Mouse (Mus musculus) embryonic facial prominence, embryonic 15.5 days (tissue): ENCODE data around the gene Bcor. TPM values are rescaled to one million over a fixed set of nuclear protein-coding genes. Genes with fewer than 3 reads are reported as not detected.
A peak's percentile ranks its signal among the peaks of the same experiment; 100 is the strongest.

ENCODE experiments used
- ATAC-seq: fragments of 200-750 bp; cut with Nextera tagmentation; 2 replicates; pipeline ENCODE4 v1.8.0; 2017; ENCODE audit warnings: low read depth, moderate TSS enrichment; ENCODE audit not compliant: insufficient number of reproducible peaks, low FRiP score, low TSS enrichment
- H3K27ac ChIP-seq: fragments of 300-500 bp; sonication (generic); replicated peaks from 2 replicates; pipeline ENCODE4 v1.5.1; 2015; ENCODE audit warnings: mild to moderate bottlenecking, inconsistent platforms
- H3K27me3 ChIP-seq: fragments of 300-500 bp; sonication (generic); 2 replicates; pipeline ENCODE4 v1.6.1; 2015; ENCODE audit warnings: inconsistent platforms
- H3K36me3 ChIP-seq: fragments of 300-500 bp; sonication (generic); 2 replicates; pipeline ENCODE4 v1.6.1; 2015; ENCODE audit warnings: mild to moderate bottlenecking, inconsistent platforms
- H3K4me1 ChIP-seq: fragments of 300-500 bp; sonication (generic); 2 replicates; pipeline ENCODE4 v1.6.1; 2015; ENCODE audit warnings: inconsistent platforms
- H3K4me2 ChIP-seq: fragments of 300-500 bp; sonication (generic); replicated peaks from 2 replicates; pipeline ENCODE4 v1.6.1; 2015; ENCODE audit warnings: mild to moderate bottlenecking, inconsistent platforms
- H3K4me3 ChIP-seq: fragments of 300-500 bp; sonication (generic); replicated peaks from 2 replicates; pipeline ENCODE4 v1.5.1; 2015; ENCODE audit warnings: mild to moderate bottlenecking, inconsistent platforms
- H3K9ac ChIP-seq: fragments of 300-500 bp; sonication (generic); 2 replicates; pipeline ENCODE4 v1.6.1; 2015; ENCODE audit warnings: inconsistent platforms
- H3K9me3 ChIP-seq: fragments of 300-500 bp; sonication (generic); replicated peaks from 2 replicates; pipeline ENCODE4 v1.6.1; 2016; ENCODE audit warnings: inconsistent platforms
- WGBS: fragments of 180-500 bp; shearing (Covaris S2); methylation state at CpG from one replicate; pipeline ENCODE4 v1.1.7; 2015; 5-methylcytosine and 5-hydroxymethylcytosine counted together
- polyA plus RNA-seq: library from polyadenylated mRNA; unstranded; fragments of >200 nt; fragmentation: Nextera tagmentation; extraction: Ambion mirVana; gene quantifications from 2 replicates; pipeline ENCODE4 v1.2.1, GENCODE M21; 2015

The Bcor gene
- polyA plus RNA-seq, 1 experiment from 2014 or later, result 13.9 TPM

GRCm38 (mm10) chrX:12053315-12053914 is 106.7 kb downstream of the Bcor start:
- Histone ChIP-seq H3K4me2 (no peak overlapping the region), H3K9ac (no peak overlapping the region), H3K27me3 (no peaks in the 10 kb centered on the region), H3K4me3 (no peak overlapping the region), H3K27ac (no peak overlapping the region), H3K9me3 (no peaks in the 10 kb centered on the region), H3K4me1 (peaks cover 3% of the 10 kb centered on the region), H3K36me3 (peaks cover 9% of the 10 kb centered on the region; the same call in 1 of the 2 replicates)
- no peak for ATAC-seq
- WGBS, result 77% methylated on average over 9 of the region's 9 CpGs

GRCm38 (mm10) chrX:12052651-12053050 is 107.5 kb downstream of the Bcor start:
- no peak overlapping the region for H3K27ac ChIP-seq
- H3K4me3 ChIP-seq, result no peak overlapping the region
- H3K4me2 ChIP-seq, result no peak overlapping the region
- no peak overlapping the region for H3K9ac ChIP-seq
- ATAC-seq, result no peak
- H3K4me1 ChIP-seq, result peaks cover 9% of the 10 kb centered on the region
- H3K9me3 ChIP-seq, result no peaks in the 10 kb centered on the region
- peaks cover 3% of the 10 kb centered on the region; the same call in 1 of the 2 replicates for H3K36me3 ChIP-seq
- WGBS, result 90% methylated on average over 1 of the region's 1 CpGs
- H3K27me3 ChIP-seq, result no peaks in the 10 kb centered on the region

GRCm38 (mm10) chrX:12048721-12049120 is 111.4 kb downstream of the Bcor start:
- Histone ChIP-seq H3K36me3 (0 out of 2 replicates have a peak, but pooled peaks cover 3% of the 10 kb centered on the region), H3K4me2 (no peak overlapping the region), H3K27ac (no peak overlapping the region), H3K27me3 (no peaks in the 10 kb centered on the region), H3K9me3 (no peaks in the 10 kb centered on the region), H3K4me1 (peaks cover 9% of the 10 kb centered on the region), H3K4me3 (no peak overlapping the region), H3K9ac (no peak overlapping the region)
- no peak for ATAC-seq
- WGBS, result 54% methylated on average over 11 of the region's 11 CpGs

- Histone ChIP-seq H3K27me3 (no peaks in the 10 kb centered on the region), H3K4me1 (peaks cover 9% of the 10 kb centered on the region), H3K27ac (no peak overlapping the region), H3K9ac (no peak overlapping the region), H3K9me3 (no peaks in the 10 kb centered on the region), H3K4me3 (no peak overlapping the region), H3K36me3 (0 out of 2 replicates have a peak, but pooled peaks cover 3% of the 10 kb centered on the region), H3K4me2 (no peak overlapping the region)
- ATAC-seq, result no peak
- WGBS, result 39% methylated on average over 9 of the region's 9 CpGs
Observed at GRCm38 (mm10) chrX:12048166-12048565, 112.0 kb downstream of the Bcor start.

GRCm38 (mm10) chrX:12047223-12047911 is 112.8 kb downstream of the Bcor start:
- no peak overlapping the region for H3K9ac ChIP-seq
- H3K4me3 ChIP-seq, result no peak overlapping the region
- WGBS, result 20% methylated on average over 16 of the region's 16 CpGs
- H3K36me3 ChIP-seq, result 0 out of 2 replicates have a peak, but pooled peaks cover 3% of the 10 kb centered on the region
- H3K4me2 ChIP-seq, result no peak overlapping the region
- H3K9me3 ChIP-seq, result no peaks in the 10 kb centered on the region
- H3K27me3 ChIP-seq, result no peaks in the 10 kb centered on the region
- ATAC-seq, result peak; percentile 55; the same call in 1 of the 2 replicates
- H3K27ac ChIP-seq, result no peak overlapping the region
- peaks cover 9% of the 10 kb centered on the region for H3K4me1 ChIP-seq

GRCm38 (mm10) chrX:12046676-12047075 is 113.5 kb downstream of the Bcor start:
- H3K27me3 ChIP-seq, result no peaks in the 10 kb centered on the region
- no peaks in the 10 kb centered on the region for H3K9me3 ChIP-seq
- ATAC-seq, result no peak
- WGBS, result 60% methylated on average over 13 of the region's 13 CpGs
- H3K27ac ChIP-seq, result no peak overlapping the region
- H3K36me3 ChIP-seq, result 0 out of 2 replicates have a peak, but pooled peaks cover 3% of the 10 kb centered on the region
- no peak overlapping the region for H3K4me2 ChIP-seq
- H3K9ac ChIP-seq, result no peak overlapping the region
- no peak overlapping the region for H3K4me3 ChIP-seq
- H3K4me1 ChIP-seq, result peaks cover 9% of the 10 kb centered on the region

GRCm38 (mm10) chrX:12043352-12043751 is 116.8 kb downstream of the Bcor start:
- no peaks in the 10 kb centered on the region for H3K27me3 ChIP-seq
- 84% methylated on average over 14 of the region's 14 CpGs for WGBS
- H3K4me2 ChIP-seq, result no peak overlapping the region
- no peak overlapping the region for H3K9ac ChIP-seq
- no peak for ATAC-seq
- no peak overlapping the region for H3K27ac ChIP-seq
- H3K4me1 ChIP-seq, result peaks cover 6% of the 10 kb centered on the region
- H3K9me3 ChIP-seq, result no peaks in the 10 kb centered on the region
- H3K4me3 ChIP-seq, result no peak overlapping the region
- peaks cover 20% of the 10 kb centered on the region for H3K36me3 ChIP-seq

GRCm38 (mm10) chrX:12041453-12041852 is 118.7 kb downstream of the Bcor start:
- no peak overlapping the region for H3K4me3 ChIP-seq
- no peak for ATAC-seq
- H3K27me3 ChIP-seq, result no peaks in the 10 kb centered on the region
- H3K36me3 ChIP-seq, result peaks cover 23% of the 10 kb centered on the region
- no peak overlapping the region for H3K27ac ChIP-seq
- no peak overlapping the region for H3K4me2 ChIP-seq
- no peaks in the 10 kb centered on the region for H3K4me1 ChIP-seq
- 89% methylated on average over 5 of the region's 5 CpGs for WGBS
- no peaks in the 10 kb centered on the region for H3K9me3 ChIP-seq
- H3K9ac ChIP-seq, result no peak overlapping the region

- Histone ChIP-seq H3K4me3 (no peak overlapping the region), H3K4me2 (no peak overlapping the region), H3K9me3 (no peaks in the 10 kb centered on the region), H3K27me3 (no peaks in the 10 kb centered on the region), H3K27ac (no peak overlapping the region), H3K36me3 (no peaks in the 10 kb centered on the region), H3K9ac (no peak overlapping the region), H3K4me1 (no peaks in the 10 kb centered on the region)
- WGBS, result 52% methylated on average over 15 of the region's 15 CpGs
- no peak for ATAC-seq
Observed at GRCm38 (mm10) chrX:12014726-12015464, 145.3 kb downstream of the Bcor start.

- ATAC-seq, result no peak
- 77% methylated on average over 1 of the region's 1 CpGs for WGBS
- no peaks in the 10 kb centered on the region for H3K9me3 ChIP-seq
Observed at GRCm38 (mm10) chrX:12010660-12011059, 149.5 kb downstream of the Bcor start.

GRCm38 (mm10) chrX:12009046-12009445 is 151.1 kb downstream of the Bcor start:
- 47% methylated on average over 3 of the region's 3 CpGs for WGBS
- no peak for ATAC-seq
- H3K36me3 ChIP-seq, result no peaks in the 10 kb centered on the region
- no peak overlapping the region for H3K4me3 ChIP-seq
- H3K4me2 ChIP-seq, result no peak overlapping the region
- H3K27me3 ChIP-seq, result peaks cover 42% of the 10 kb centered on the region
- no peak overlapping the region for H3K27ac ChIP-seq
- H3K4me1 ChIP-seq, result peaks cover 20% of the 10 kb centered on the region
- no peaks in the 10 kb centered on the region for H3K9me3 ChIP-seq
- no peak overlapping the region for H3K9ac ChIP-seq

More at GRCm38 (mm10) chrX:12010660-12011059, 149.5 kb downstream of the Bcor start:
- H3K27ac ChIP-seq, result no peak overlapping the region
- no peak overlapping the region for H3K4me2 ChIP-seq
- peaks cover 5% of the 10 kb centered on the region for H3K4me1 ChIP-seq
- no peak overlapping the region for H3K4me3 ChIP-seq
- no peak overlapping the region for H3K9ac ChIP-seq
- peaks cover 27% of the 10 kb centered on the region for H3K27me3 ChIP-seq
- no peaks in the 10 kb centered on the region for H3K36me3 ChIP-seq
